Mouse (Mus musculus) left cerebral cortex, postnatal 36 days (tissue): ENCODE data around the gene Gpr137b. TPM values are rescaled to one million over a fixed set of nuclear protein-coding genes. Genes with fewer than 3 reads are reported as not detected.
A peak's percentile ranks its signal among the peaks of the same experiment; 100 is the strongest.
"Not testable (repeated sequence)": the region's sequence is repeated elsewhere in the genome, so short reads cannot be mapped to it uniquely, and the experiment has no call there.

ENCODE experiments used
- DNase-seq, 2 experiments: peaks; one replicate each; pipeline ENCODE4 v3.0.0; 2021 to 2022; ENCODE audit warnings: low spot score in 2 of 2, mixed read lengths in 1 of 2
- intact Hi-C: fragments of 180-260 bp; cut with DNase I; formaldehyde crosslinking; loops from one replicate; pipeline ENCODE4 v1.15.1; 2025
- total RNA-seq, 2 experiments: library from RNA; stranded (reverse); gene quantifications; 2 replicates each; pipeline ENCODE4 v1.2.3; 2021

Gpr137b gene
- total RNA-seq = 10 to 100 TPM; 21.4 to 23.4 TPM

DNA sequence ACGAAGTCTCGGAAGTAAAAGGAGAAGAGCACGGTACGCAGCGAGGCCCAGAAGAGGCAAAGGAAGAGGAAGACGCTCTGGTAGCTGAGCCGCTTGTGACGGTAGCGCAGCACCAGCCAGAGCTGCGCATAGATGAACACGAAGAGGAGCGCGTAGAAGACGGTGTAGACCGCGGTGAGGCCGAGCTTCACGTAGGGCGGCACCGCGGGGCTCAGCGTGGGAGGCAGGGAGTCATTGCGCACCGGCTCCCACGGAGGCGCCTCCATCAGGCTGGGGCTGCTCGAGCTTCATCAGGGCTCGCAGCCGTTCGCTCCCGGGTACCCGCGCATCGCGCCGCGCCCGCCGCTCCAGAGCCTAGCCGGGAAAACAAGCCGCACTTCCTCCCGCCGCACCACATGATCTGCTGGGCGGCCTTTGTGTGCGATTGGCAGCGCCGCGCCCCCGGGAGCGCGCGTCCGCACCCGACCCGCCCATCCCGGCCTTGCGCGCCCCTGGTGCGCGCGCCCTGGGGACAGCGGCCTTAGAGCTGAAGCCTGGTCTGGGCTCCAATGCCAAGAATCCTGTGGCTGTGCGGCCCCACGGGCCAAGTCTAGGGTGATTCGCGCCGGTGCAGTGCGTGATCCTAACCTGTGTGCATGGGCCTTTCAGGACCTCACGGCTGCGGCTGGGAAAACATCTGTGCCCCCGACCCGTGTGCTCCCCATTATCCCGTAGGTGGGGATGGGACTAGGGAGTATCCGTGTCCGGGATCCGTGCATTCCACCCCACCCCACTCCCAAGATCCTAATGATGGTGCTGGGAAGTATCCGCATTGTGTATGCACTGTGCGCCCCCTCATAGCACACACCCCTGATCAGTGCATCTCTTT, at the start of gene Gpr137b:
Gpr137b (minus strand) TSS at position 787 of the 868 bp plus-strand sequence.
- intact Hi-C loops = not testable (repeated sequence)
- peak; percentile 72 to 76 for DNase-seq

DNA sequence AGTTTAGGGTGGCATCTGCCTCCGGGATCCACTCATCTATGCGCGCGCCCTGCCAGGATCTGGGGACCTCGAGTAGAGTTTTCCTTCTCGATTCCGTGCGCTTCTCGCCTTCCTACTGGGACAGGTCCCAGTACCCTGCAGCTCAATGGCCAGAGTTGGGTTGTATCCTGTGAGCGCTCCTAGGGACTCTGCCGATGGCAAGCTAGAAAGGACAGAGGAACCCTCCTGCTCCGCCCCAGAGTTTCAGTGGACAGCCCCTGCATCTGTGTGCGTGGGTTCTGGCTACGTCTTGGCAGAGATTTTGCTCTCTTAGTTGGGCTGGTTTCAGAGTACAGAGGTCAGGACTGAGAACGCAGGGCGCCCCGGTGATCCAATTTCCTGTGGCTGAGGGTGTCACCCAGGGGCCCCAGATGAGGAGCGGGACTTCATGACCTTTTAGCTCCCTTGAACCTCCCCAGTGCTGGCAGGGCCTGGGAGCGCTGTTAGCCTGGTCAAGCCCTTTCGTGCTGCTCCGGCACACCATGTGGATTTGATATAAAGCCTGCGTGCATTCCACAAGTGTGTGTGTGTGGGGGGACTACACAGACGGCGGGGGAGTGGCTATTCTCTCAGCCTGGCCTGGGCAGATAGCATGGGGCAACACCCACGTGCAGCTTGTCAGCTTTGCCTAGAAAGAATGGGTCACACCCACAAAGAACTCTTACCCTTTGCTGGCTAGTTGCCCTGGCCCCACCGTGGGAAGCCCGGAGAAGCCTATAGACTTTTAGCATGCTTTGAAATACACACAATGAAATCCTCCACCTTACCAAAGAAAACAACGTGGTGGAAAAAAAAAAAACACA, 44.5 kb upstream of the Gpr137b start:
- intact Hi-C loops, DNase-seq: not testable (repeated sequence)

DNA sequence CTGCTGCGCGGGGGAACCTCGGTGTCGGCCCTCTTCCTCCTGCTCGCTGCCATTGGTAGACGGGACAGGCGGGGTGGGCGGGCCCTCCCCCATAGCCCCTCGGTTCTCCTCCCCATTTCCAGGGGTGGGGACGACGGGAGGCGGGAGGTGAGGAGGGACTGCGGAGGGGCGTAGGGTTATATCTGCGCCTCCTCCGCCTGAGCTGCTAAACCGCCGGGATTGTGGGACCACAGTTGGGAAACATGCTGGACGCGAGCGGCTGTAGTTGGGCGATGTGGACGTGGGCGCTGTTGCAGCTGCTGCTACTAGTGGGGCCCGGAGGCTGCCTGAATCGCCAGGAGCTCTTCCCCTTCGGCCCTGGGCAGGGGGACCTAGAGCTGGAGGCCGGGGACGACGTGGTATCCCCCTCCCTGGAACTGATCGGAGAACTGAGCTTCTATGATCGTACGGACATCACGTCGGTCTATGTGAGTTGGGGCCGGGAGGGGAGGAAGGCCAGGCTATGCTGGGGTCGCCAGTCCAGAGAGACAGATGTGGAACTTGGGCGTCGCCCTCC, 43.7 kb upstream of the Gpr137b start, which contains the start of gene Nid1:
Nid1 (plus strand) TSS at position 92 of the 556 bp plus-strand sequence.
- DNase-seq, intact Hi-C loops: not testable (repeated sequence)

DNA sequence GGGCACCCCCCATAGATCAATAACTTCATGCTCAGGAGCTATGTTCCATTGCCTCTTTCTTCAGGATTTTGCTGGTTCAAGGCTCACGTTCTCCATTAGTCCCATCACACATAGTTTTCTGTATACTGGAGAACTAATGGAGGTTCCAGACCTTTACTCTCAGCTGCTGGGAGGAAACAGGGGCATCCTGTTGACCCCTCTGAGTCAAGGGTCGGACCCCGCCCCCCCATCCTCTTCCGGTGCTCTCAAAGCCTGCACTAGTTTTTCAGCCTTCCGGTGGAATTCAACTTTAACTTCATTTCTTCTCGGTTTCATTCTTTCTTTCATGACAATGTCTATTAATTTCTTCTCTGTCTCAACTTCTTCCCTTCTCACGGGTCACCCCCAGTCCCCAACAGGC, 42.3 kb upstream of the Gpr137b start:
- DNase-seq, intact Hi-C loops: not testable (repeated sequence)

DNA sequence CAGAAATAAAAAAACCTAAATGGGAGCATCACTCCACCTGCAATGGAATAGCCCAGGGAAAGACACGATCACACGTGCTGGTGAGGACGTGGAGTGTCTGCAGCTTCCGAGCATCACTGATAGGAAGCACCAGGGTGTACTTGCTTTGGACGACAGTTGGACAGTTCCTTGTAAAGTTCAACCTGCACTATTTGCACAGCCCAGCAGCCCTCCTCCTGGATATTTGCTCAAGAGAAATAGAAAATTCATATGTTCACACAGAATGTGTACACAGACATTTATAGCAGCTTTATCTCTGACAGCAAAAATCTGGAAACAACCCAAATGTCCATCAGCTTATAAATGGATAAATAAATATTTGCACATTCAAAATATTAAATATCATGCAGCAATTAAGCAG, 29.5 kb upstream of the Gpr137b start:
- DNase-seq, intact Hi-C loops: not testable (repeated sequence)

DNA sequence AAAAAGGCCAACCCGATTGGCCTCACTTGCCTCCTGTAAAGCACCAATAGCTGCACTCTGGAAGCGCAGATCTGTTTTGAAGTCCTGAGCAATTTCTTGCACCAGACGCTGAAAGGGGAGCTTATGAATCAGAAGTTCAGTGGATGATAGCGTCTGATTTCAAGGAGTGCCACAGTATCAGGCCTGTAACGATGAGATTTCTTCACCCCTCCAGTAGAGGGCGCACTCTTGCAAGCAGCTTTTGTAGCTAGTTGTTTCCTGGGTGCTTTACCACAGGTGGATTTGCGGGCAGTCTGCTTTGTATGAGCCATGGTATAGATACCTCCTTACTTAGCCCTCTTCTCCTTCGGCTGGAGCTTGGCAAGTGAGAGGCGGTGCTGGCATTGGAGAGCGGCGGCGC, 25.0 kb upstream of the Gpr137b start:
- intact Hi-C loops = loop anchor here (5.0 to 10.0 kb wide), 3 partner anchors 174 to 947 kb away; no protein-coding TSS in a partner anchor
- DNase-seq = not testable (repeated sequence)

DNA sequence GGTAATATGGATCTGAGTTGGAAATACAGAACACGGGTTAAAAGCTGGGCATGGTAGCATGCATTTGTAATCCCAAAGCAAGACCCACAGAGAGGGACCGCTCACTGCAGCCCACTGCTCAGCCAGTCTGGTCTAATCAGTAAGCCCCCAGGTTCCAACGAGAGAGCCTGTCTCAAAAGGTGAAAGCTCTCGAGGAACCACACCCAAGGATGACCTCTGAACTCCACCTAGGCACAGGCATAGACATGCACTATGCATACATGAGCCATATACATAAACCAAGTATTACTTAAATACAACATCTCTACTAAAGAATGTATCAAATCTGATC, 22.2 kb upstream of the Gpr137b start:
- not testable (repeated sequence) for DNase-seq
- intact Hi-C loops = loop anchor here (5.0 to 10.0 kb wide), 3 partner anchors 171 to 944 kb away; no protein-coding TSS in a partner anchor

DNA sequence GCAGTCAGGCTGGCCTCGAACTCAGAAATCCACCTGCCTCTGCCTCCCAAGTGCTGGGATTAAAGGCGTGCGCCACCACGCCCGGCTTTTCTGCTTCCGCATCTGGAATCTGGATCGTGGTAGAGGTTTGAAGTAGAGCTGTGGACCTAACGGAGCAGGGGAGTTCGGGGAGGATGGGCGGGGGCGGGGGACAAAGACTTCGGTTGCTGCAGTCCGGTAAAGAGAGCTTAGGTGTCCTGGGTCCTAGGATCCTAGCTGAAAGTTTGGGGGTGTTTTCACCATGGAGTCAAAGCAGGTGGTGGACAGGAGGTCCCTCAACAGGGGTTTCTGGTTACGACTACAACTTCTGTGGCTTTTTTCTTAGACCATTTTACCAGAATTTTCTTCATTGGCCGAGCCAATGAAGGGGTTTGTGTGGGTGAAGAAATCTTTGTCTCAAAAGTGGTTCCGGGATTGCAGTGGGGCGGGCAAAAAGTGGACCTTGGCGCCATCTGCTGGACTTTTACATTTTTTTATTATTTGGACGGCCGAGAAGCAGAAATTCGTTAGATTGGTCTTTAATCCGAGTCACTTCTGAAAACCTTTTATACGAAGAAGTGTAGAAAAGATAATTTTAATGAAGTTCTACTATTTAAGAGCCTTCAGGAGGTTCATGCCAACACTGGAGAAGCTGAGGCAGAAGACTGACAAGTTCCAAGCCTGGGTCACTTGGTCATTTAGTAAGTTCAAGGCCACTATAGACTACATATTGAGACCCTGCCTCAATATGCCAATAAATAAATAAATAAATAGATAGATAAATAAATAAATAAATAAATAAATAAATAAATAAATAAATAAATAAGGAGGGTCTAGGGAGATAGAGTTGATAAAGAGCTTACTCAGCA, 21.5 kb upstream of the Gpr137b start:
- peak; percentile 28 to 49 for DNase-seq
- intact Hi-C loops = loop anchor here (5.0 to 10.0 kb wide), 3 partner anchors 171 to 943 kb away; no protein-coding TSS in a partner anchor

DNA sequence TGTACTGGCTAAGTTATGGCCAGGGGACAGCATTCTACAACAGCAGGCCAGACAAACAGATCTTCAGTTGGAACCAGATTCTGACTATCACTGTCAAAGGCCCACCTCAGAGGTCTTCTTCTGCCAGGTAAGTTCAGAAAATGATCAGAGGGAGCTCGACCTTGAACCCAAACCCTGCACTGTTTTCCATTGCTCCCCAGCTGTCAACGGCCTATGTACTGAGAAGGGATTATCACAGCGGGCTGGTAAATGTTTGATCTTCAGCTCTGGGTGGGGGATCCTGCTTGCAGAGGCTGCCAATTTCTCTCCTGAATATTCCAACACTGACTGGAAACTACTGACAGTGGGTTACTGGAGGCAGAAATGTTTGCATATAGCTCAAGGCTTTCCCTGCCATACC, 20.4 kb upstream of the Gpr137b start:
- no peak for DNase-seq
- intact Hi-C loops = loop anchor here (10.0 kb wide), 2 partner anchors 169 to 739 kb away; no protein-coding TSS in a partner anchor

DNA sequence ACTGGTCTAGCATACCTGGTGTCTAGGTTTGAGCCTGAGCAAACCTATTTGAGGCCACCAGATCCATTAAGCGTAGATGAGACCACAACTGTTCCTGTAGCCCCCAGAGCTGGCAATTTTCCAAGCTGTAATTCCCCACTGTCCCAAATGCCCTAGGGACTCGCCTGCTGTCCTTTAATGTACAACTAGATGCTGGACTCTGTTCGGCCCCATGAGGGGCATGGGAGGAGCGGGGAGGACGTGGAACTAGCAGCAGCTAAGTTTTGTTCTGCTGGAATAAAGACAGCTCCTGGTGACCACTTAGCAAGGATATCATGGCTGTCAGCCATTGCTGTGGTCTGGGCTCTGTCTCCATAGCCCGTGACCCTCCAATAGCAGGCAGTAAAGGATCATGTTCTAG, 11.7 kb upstream of the Gpr137b start:
- intact Hi-C loops, DNase-seq: not testable (repeated sequence)

DNA sequence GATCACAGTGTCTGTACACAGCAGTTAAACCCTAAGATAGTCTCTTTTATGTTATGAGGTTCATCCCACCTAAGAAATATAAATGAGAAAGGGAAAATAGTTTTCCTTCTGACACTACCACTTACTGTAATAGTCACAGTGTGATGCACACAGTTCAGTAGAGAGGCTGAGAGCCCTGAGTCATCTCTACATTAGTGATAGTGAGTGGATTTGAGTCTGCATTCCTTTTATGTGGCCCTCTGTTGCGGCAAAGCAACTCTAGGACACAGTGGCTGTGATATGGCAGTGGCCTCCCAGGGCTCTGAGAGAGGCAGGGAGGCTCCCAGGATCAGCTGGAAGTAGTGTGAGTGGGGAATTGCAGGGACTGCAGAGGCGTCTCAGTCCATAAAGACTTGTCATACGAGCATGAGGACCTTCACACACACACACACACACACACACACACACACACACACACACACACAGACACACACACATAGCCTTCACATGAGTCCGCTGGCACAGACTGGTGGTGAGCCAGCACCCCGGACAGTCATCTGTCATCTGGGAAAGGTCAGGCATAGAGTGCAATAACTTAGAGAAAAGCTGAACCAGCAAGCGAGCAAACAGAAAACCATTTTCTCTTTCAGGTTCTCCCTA, 10.8 kb upstream of the Gpr137b start:
- intact Hi-C loops, DNase-seq: not testable (repeated sequence)

DNA sequence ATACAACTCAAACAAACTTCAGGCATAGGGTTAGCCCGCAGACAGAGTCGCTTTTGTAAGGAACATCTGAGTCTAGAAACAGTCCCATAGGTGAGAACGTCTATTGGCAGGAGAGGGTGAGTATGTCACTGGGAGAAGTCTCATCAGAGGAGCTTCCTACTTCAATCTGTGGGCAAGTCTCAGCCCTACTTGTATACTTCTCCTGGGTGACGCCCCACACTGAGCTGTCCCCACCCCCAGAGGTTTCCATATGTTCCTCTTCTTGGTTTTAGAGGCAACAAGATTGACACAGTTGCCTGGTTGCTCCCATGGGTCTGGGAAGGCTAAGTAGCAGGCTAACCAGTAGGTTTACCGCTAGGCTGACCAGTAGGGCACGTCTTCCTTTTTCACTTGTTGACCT, 10.0 kb upstream of the Gpr137b start:
- DNase-seq, intact Hi-C loops: not testable (repeated sequence)

DNA sequence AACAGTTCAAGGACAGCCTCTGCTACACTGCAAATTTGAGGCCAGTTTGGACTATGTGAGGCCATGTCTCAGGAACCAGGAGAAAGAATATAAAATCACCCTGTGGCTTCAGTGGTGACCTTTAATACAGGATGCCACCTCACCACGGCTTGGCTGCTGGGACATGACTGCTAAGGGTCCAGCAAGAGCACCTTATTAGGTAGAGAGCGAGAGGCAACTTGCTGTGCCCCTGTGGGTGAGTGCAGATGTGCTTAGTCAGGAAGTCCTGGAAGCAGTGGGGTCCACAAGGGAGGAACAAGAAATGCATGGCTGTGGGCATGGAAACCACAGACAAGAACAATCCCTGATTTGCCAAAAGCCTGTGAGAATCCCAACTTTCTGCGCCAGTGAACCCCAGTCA, 9.6 kb upstream of the Gpr137b start:
- intact Hi-C loops, DNase-seq: not testable (repeated sequence)

DNA sequence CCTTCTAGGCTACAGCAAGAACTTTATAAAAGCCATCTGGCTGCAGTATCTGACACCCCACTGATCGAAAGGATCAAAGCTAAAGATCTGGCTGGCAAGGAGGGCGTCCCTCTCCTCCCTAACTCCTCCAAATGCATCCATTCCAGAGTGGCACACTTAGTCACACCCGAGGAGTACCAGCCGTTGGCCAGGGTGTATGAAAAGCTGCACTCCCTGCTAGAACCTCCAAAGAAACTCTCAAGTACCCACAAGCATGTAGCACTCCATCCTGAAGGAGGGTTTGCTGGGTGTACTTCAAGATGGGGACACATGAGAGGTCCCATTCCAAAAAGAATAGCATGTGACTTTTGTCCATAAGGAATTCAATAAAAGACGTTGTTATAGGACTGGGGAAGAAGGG, 9.0 kb upstream of the Gpr137b start:
- DNase-seq, intact Hi-C loops: not testable (repeated sequence)

DNA sequence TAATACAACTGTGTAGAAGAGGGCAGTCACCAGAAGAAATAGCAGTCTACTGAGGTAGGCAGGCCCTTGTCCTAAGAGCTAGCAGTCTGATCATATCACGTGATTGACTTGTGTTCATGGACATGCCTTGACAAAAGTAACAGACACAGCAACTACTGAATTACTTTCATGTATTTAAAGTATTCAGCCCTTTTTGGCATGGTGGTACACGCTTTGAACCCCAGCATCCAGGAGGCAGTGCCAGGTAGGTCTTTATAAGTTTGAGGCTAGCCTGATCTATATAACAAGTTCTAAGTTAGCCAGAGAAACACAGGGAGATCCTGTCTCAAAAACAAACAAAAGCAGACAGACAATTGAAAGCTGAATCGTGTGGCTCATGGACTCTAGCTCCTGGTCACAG, 7.0 kb upstream of the Gpr137b start:
- intact Hi-C loops, DNase-seq: not testable (repeated sequence)

DNA sequence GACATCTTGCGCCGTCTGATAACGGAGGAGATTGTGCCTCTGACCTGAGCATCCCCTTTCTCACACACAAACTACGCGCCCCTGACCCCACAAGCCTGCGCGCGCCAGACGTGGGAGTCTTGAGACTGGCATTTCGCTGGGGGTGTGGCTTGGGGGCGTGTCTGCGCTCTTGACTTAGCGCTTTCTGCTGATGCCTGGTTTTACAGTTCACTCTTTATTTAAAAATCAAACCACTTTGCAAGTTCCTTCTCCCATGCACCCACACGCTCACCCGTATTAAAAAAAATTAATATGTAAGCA, 232 bp upstream of the Gpr137b start:
- intact Hi-C loops, DNase-seq: not testable (repeated sequence)

DNA sequence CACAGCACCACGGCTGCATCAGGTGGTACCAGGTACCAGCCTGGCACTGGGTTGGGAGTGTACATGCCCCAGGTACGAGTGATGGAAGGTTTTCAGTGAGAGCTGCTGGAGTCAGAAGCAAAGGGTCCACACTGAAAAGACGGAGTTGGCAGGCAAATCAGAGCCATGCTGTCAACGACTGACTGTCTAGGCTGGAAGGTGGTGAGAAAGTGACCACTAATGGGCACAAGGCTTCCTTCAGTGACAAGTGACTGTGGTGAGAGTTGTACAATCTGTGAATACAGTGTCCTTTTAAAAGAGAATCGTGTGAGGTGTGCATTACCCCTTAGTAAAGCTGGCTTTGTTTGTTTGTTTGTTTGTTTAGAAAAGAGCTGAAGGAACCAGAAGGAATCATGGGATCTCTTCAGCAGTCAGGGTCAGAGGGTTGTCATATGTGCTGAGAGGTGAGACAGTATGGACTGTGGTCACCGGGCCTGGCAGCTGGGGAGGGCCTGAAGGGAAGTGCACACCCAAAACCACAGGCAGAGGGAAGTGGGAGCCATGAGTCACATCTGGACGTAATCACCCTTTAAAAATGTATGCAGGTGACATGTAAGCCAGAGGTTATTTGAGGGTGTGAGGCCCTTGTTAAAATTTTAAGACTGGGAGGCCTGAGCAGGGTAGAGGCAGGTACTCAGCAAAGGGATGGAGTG, 15.5 kb downstream of the Gpr137b start:
- DNase-seq = not testable (repeated sequence)
- intact Hi-C loops = loop anchor here (10.0 kb wide), 1 partner anchor 744 kb away; no protein-coding TSS in a partner anchor

DNA sequence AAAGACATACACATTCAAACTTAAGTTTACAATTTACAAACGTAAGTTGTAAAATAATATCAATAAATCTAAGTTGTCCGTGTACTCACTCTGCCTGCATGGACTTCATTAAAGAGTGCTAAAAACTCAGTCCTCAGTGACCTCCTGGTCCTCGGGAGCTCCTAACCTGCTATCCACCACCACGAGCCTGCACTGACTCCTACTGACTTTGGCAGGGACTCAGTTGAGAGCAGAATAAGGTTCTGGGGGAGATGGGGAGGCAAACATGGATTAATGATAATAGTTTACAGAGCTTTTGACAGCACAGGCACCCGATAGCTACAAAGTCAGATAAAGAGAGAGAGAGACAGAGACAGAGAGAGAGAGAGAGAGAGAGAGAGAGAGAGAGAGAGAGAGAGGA, 16.6 kb downstream of the Gpr137b start:
- intact Hi-C loops = loop anchor here (10.0 kb wide), 1 partner anchor 742 kb away; no protein-coding TSS in a partner anchor

More for the DNA sequence above, 16.6 kb downstream of the Gpr137b start:
- no peak for DNase-seq
